Mouse (Mus musculus) heart, postnatal 0 days (tissue): ENCODE data around the gene Ceacam19.

Source experiments
- CTCF ChIP-seq: IDR thresholded peaks from 2 replicates; pipeline ENCODE4 v1.5.1; 2016; ENCODE audit warnings: antibody characterized with exemption, control low read depth, low read depth
- EP300 ChIP-seq: IDR thresholded peaks from 2 replicates; pipeline ENCODE4 v1.6.1; 2016; ENCODE audit warnings: antibody characterized with exemption, low read depth

GRCm38 (mm10) chr7:19829694-19830093, 58.1 kb downstream of the Ceacam19 start:
- TF ChIP-seq CTCF (no peak), EP300 (no peak)
